In the genomic region with DNA sequence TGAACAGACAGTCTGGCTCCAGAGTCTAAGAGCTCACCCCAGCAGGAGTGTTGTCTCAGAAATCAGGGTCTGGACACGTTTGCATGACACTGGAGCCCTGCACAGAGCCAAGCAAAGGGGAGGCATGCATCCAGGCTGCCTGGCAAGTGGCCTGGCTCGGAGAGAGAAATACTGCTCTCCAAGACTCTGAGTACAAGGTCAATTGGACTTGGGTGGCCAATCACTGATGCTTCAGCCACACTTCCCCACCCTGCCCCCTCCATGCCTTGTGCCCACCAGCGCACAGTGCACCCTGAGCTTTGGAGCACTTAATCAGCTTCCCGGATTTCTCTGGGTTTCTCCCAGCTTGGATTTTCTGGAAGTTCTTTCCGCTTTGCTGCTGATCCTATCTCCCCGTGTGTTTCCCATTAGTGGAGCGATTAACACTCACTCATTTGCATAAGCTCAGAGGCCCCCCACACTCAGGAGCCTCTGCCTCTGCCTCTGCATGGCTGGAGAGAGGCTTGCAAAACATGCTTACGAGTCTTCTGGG, we compare ENCODE assay signal across 16 mouse cellular contexts. TPM values are rescaled to one million over a fixed set of nuclear protein-coding genes. Genes with fewer than 3 reads are reported as not detected.
DNase-seq lines count a peak whose midpoint lies in the region; ATAC-seq and TF ChIP-seq lines count a peak whose summit lies in the region.
"Had no signal": no experiment of that assay in that cellular context is flagged by ENCODE, and none has a peak within 500 bp of the region (broad histone marks: within the 10 kb centered on the region; RNA-seq: fewer than 3 reads in every experiment).

No protein-coding gene starts in this region.

- H3K4me1 ChIP-seq in lung, embryonic 16.5 days (replicated peaks; ENCODE audit: control insufficient read depth, insufficient read depth, low read length): no peaks in the 10 kb centered on the region
- no peaks in the 10 kb centered on the region for H3K4me1 ChIP-seq in lung, adult 2 months (ENCODE audit: control insufficient read depth, insufficient read depth, low read length)

- ATAC-seq in lung, embryonic 16.5 days (ENCODE audit: low read depth): peak; percentile 56; the same call in 1 of the 2 replicates

- no peak for TF ChIP-seq CTCF in lung, adult 2 months (IDR thresholded peaks at IDR 0.05; ENCODE audit: insufficient read depth, low read length)

- H3K27ac ChIP-seq in lung, embryonic 16.5 days (ENCODE audit: low read length): no peak overlapping the region
- H3K27ac ChIP-seq: macrophage had no signal

- peak; percentile 82 for DNase-seq in heart, adult 11 months
- DNase-seq in heart, adult 8-10 months (ENCODE audit: low spot score): no peak
- no peak for DNase-seq in lung, adult 2 months
- peak; percentile 19 for DNase-seq in embryo, embryonic 10.5 days (ENCODE audit: low spot score)
- peak; percentile 14 for DNase-seq in retina, embryonic 14.5 days (ENCODE audit: low spot score)
- DNase-seq in right cerebral cortex, postnatal 25 days: no peak
- DNase-seq: cerebellum, adult 9-11 months; heart, postnatal 36 days; kidney, postnatal 14 days; thymus, postnatal 36 days had no signal

- H3K4me2 ChIP-seq in lung, embryonic 16.5 days (ENCODE audit: low read depth, low read length): no peak overlapping the region

- 34% methylated on average over 8 of the region's 8 CpGs for WGBS in lung, embryonic 16.5 days
- 36% methylated on average over 8 of the region's 8 CpGs for WGBS in lung, adult 2 months

- no peak overlapping the region for H3K9ac ChIP-seq in lung, embryonic 16.5 days (ENCODE audit: low read length)

- H3K36me3 ChIP-seq in lung, embryonic 16.5 days (ENCODE audit: control insufficient read depth, insufficient read depth, low read length): no peaks in the 10 kb centered on the region

- no peaks in the 10 kb centered on the region for H3K9me3 ChIP-seq in lung, embryonic 16.5 days (ENCODE audit: control insufficient read depth, low read length)

- no peak overlapping the region for H3K4me3 ChIP-seq in lung, embryonic 16.5 days (ENCODE audit: low read length)
- H3K4me3 ChIP-seq in lung, adult 2 months (replicated peaks; ENCODE audit: extremely low read depth, low read depth, low read length): no peak overlapping the region
- H3K4me3 ChIP-seq: myocyte had no signal

- no peak for TF ChIP-seq POLR2A in lung, adult 2 months (IDR thresholded peaks at IDR 0.05; ENCODE audit: borderline replicate concordance, extremely low read depth, low read depth, low read length)

- H3K27me3 ChIP-seq in lung, embryonic 16.5 days (ENCODE audit: control insufficient read depth, insufficient read depth, low read depth, low read length): no peaks in the 10 kb centered on the region

RNA-seq across cellular contexts. Expression of a gene that starts 32.2 kb away (rescaled TPM):
- under 1 TPM; 0.16 to 0.38 (median 0.22) TPM for total RNA-seq in heart, adult 8-10 months (2022)
- 0.08 TPM in 1 of 2 replicates, not detected in the other for polyA plus RNA-seq in lung, embryonic 16.5 days (2015; fragmentation: Nextera tagmentation; extraction: Ambion mirVana)
- 0.53 and 0.77 TPM in 2 replicates for polyA plus RNA-seq in lung, adult 2 months (2012; rRNA removed)

RNA-seq across cellular contexts. Expression of a gene that starts 49.3 kb away (rescaled TPM):
- total RNA-seq in heart, adult 8-10 months (2022): not detected
- polyA plus RNA-seq in lung, embryonic 16.5 days (2015; fragmentation: Nextera tagmentation; extraction: Ambion mirVana): not detected in 2 replicates
- polyA plus RNA-seq in lung, adult 2 months (2012; rRNA removed): not detected in 2 replicates
- total RNA-seq: granulocyte monocyte progenitor cell, adult 5-6 weeks; heart, postnatal 36 days; left cerebral cortex, adult 18-20 months; liver, adult 2 months had no signal
- polyA plus RNA-seq: liver, adult 2 months; macrophage; myocyte had no signal

RNA-seq across cellular contexts. Expression of a gene that starts 55.0 kb away (rescaled TPM):
- total RNA-seq in heart, adult 8-10 months (2022): not detected
- polyA plus RNA-seq in lung, embryonic 16.5 days (2015; fragmentation: Nextera tagmentation; extraction: Ambion mirVana): not detected in 2 replicates
- polyA plus RNA-seq in lung, adult 2 months (2012; rRNA removed): not detected in 2 replicates
- total RNA-seq: granulocyte monocyte progenitor cell, adult 5-6 weeks; heart, postnatal 36 days; left cerebral cortex, adult 18-20 months; liver, adult 2 months had no signal
- polyA plus RNA-seq: liver, adult 2 months; macrophage; myocyte had no signal

Comparison
In these comparisons a context has a peak if more than half of its experiments do, and no peak if none do; other contexts are left out.
1. DNase-seq: peak in heart, adult 11 months (single experiment), embryo, embryonic 10.5 days (single experiment) and retina, embryonic 14.5 days (single experiment); none in heart, adult 8-10 months (single experiment), lung, adult 2 months (single experiment) and right cerebral cortex, postnatal 25 days (single experiment).